Mouse (Mus musculus) kidney, embryonic 16.5 days (tissue): ENCODE data around the gene Lrrc75a. TPM values are rescaled to one million over a fixed set of nuclear protein-coding genes. Genes with fewer than 3 reads are reported as not detected.

Experiments
- ATAC-seq: fragments of 200-750 bp; cut with Nextera tagmentation; 2 replicates; pipeline ENCODE4 v1.8.0; 2017; ENCODE audit warnings: moderate TSS enrichment; ENCODE audit not compliant: low FRiP score, low TSS enrichment
- H3K27ac ChIP-seq: fragments of 300-500 bp; sonication (generic); 2 replicates; pipeline ENCODE4 v1.5.1; 2014; ENCODE audit warnings: low read length
- H3K27me3 ChIP-seq: fragments of 300-500 bp; sonication (generic); 2 replicates; pipeline ENCODE4 v1.6.1; 2014; ENCODE audit warnings: low read length, control low read depth, mixed read lengths; ENCODE audit not compliant: insufficient read depth
- H3K36me3 ChIP-seq: fragments of 300-500 bp; sonication (generic); 2 replicates; pipeline ENCODE4 v1.6.1; 2014; ENCODE audit warnings: low read length, control low read depth, mixed read lengths; ENCODE audit not compliant: insufficient read depth
- H3K4me1 ChIP-seq: fragments of 300-500 bp; sonication (generic); 2 replicates; pipeline ENCODE4 v1.6.1; 2014; ENCODE audit warnings: low read length, control low read depth, mixed read lengths; ENCODE audit not compliant: insufficient read depth
- H3K4me2 ChIP-seq: fragments of 300-500 bp; sonication (generic); replicated peaks from 2 replicates; pipeline ENCODE4 v1.6.1; 2014; ENCODE audit warnings: low read depth, low read length
- H3K4me3 ChIP-seq: fragments of 300-500 bp; sonication (generic); 2 replicates; pipeline ENCODE4 v1.5.1; 2014; ENCODE audit warnings: mild to moderate bottlenecking, low read length
- H3K9ac ChIP-seq: fragments of 300-500 bp; sonication (generic); replicated peaks from 2 replicates; pipeline ENCODE4 v1.6.1; 2014; ENCODE audit warnings: low read length
- H3K9me3 ChIP-seq: fragments of 300-500 bp; sonication (generic); 2 replicates; pipeline ENCODE4 v1.6.1; 2016; ENCODE audit warnings: low read length, control low read depth
- WGBS: fragments of 180-500 bp; shearing (Covaris S2); extraction: QIAGEN DNeasy Blood & Tissue Kit; methylation state at CpG from one replicate; pipeline ENCODE4 v1.1.7; 2014; 5-methylcytosine and 5-hydroxymethylcytosine counted together
- polyA plus RNA-seq: library from polyadenylated mRNA; unstranded; fragments of >200 nt; fragmentation: Nextera tagmentation; extraction: Ambion mirVana; gene quantifications from 2 replicates; pipeline ENCODE4 v1.2.1, GENCODE M21; 2015

Gene Lrrc75a
- polyA plus RNA-seq, 1 experiment from 2014 or later, result 15.6 TPM

- peak; percentile 1 for ATAC-seq
- Histone ChIP-seq H3K4me3 (peak overlapping the region; percentile 92), H3K27ac (peak overlapping the region; percentile 89), H3K27me3 (no peaks in the 10 kb centered on the region), H3K9me3 (no peaks in the 10 kb centered on the region), H3K9ac (peak overlapping the region; percentile 69), H3K4me1 (peaks cover 25% of the 10 kb centered on the region), H3K4me2 (peak overlapping the region; percentile 62), H3K36me3 (peaks cover 32% of the 10 kb centered on the region)
- 11% methylated on average over 17 of the region's 17 CpGs for WGBS
These were observed 46.3 kb downstream of the Lrrc75a start for GRCm38 (mm10) chr11:62601732-62602618.

DNA sequence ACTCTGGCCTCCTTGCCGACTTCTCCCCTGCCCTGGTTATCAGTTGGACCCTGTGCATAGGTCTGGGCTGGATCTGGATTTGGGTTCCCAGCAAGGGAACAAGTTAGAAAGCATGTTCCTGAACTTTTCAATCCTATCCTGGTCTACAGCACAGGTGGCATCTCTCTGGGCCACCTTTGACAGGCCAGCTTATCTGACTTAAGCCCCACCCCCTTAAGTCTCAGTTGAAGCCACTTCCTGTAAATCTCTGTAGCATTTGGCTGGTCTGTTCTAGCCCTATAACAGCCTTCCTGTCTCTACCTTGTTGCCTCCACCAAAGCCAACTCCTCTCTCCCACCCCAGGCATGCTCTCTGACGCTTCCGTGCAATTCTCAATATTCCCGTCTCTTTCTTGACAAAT is 49.8 kb downstream of the Lrrc75a start:
- H3K27me3 ChIP-seq, result no peaks in the 10 kb centered on the region
- no peak overlapping the region for H3K27ac ChIP-seq
- H3K9ac ChIP-seq, result no peak overlapping the region
- no peaks in the 10 kb centered on the region for H3K9me3 ChIP-seq
- no peak overlapping the region for H3K4me2 ChIP-seq
- H3K36me3 ChIP-seq, result no peaks in the 10 kb centered on the region
- 0 out of 2 replicates have a peak, but pooled peaks cover 4% of the 10 kb centered on the region for H3K4me1 ChIP-seq
- no peak for ATAC-seq
- no peak overlapping the region for H3K4me3 ChIP-seq
- 78% methylated on average over 4 of the region's 4 CpGs for WGBS

GRCm38 (mm10) chr11:62591904-62592575 is 56.3 kb downstream of the Lrrc75a start:
- Histone ChIP-seq H3K9me3 (no peaks in the 10 kb centered on the region), H3K36me3 (no peaks in the 10 kb centered on the region), H3K9ac (no peak overlapping the region), H3K4me3 (no peak overlapping the region), H3K27me3 (no peaks in the 10 kb centered on the region), H3K4me1 (peaks cover 4% of the 10 kb centered on the region; the same call in 1 of the 2 replicates), H3K27ac (no peak overlapping the region), H3K4me2 (no peak overlapping the region)
- no peak for ATAC-seq
- 66% methylated on average over 8 of the region's 8 CpGs for WGBS

GRCm38 (mm10) chr11:62591026-62591425 is 57.3 kb downstream of the Lrrc75a start:
- WGBS, result 87% methylated on average over 2 of the region's 2 CpGs
- H3K4me3 ChIP-seq, result no peak overlapping the region
- ATAC-seq, result no peak
- H3K27ac ChIP-seq, result no peak overlapping the region
- no peaks in the 10 kb centered on the region for H3K36me3 ChIP-seq
- peaks cover 4% of the 10 kb centered on the region; the same call in 1 of the 2 replicates for H3K4me1 ChIP-seq
- no peaks in the 10 kb centered on the region for H3K9me3 ChIP-seq
- H3K4me2 ChIP-seq, result no peak overlapping the region
- no peaks in the 10 kb centered on the region for H3K27me3 ChIP-seq
- no peak overlapping the region for H3K9ac ChIP-seq

- 78% methylated on average over 10 of the region's 10 CpGs for WGBS
- Histone ChIP-seq H3K9ac (no peak overlapping the region), H3K36me3 (no peaks in the 10 kb centered on the region), H3K27ac (no peak overlapping the region), H3K4me2 (no peak overlapping the region), H3K27me3 (no peaks in the 10 kb centered on the region), H3K4me1 (peaks cover 10% of the 10 kb centered on the region), H3K4me3 (no peak overlapping the region), H3K9me3 (no peaks in the 10 kb centered on the region)
- 0 out of 2 replicates have a peak, but pooled peaks have one; percentile 47 for ATAC-seq
These were observed 58.9 kb downstream of the Lrrc75a start for GRCm38 (mm10) chr11:62589391-62589790.

GRCm38 (mm10) chr11:62587034-62587433 is 61.3 kb downstream of the Lrrc75a start:
- Histone ChIP-seq H3K4me1 (peaks cover 10% of the 10 kb centered on the region), H3K27ac (no peak overlapping the region), H3K27me3 (no peaks in the 10 kb centered on the region), H3K9ac (no peak overlapping the region), H3K36me3 (no peaks in the 10 kb centered on the region), H3K4me2 (no peak overlapping the region), H3K9me3 (no peaks in the 10 kb centered on the region), H3K4me3 (no peak overlapping the region)
- WGBS, result 83% methylated on average over 5 of the region's 5 CpGs
- ATAC-seq, result no peak

- WGBS, result 47% methylated on average over 9 of the region's 9 CpGs
- Histone ChIP-seq H3K27me3 (no peaks in the 10 kb centered on the region), H3K4me1 (peaks cover 9% of the 10 kb centered on the region), H3K4me3 (no peak overlapping the region), H3K4me2 (no peak overlapping the region), H3K9ac (no peak overlapping the region), H3K27ac (no peak overlapping the region), H3K36me3 (no peaks in the 10 kb centered on the region), H3K9me3 (no peaks in the 10 kb centered on the region)
- ATAC-seq, result peak; percentile 54; the same call in 1 of the 2 replicates
These were observed 63.6 kb downstream of the Lrrc75a start for GRCm38 (mm10) chr11:62584671-62585206.

DNA sequence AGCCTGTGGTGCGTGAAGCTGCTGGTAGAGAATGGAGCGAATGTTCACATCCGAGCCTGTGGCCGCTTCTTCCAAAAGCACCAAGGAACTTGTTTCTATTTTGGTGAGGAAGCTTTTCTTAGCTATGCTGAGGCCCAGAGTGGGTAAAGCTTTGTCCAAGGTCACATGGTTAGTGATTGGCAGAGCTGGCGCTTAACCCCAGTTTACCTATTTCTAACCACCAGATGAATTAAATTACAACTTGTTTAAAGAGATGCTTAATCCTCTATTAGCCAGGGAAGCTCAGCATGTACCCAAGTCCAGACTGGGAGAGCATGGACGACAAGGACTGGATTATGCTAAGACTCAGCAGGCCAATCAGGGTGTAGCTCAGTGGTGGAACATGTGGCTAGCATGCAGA is 65.3 kb downstream of the Lrrc75a start:
- Histone ChIP-seq H3K27me3 (no peaks in the 10 kb centered on the region), H3K9ac (no peak overlapping the region), H3K4me1 (peaks cover 6% of the 10 kb centered on the region; the same call in 1 of the 2 replicates), H3K9me3 (no peaks in the 10 kb centered on the region), H3K4me3 (no peak overlapping the region), H3K36me3 (no peaks in the 10 kb centered on the region), H3K4me2 (no peak overlapping the region), H3K27ac (no peak overlapping the region)
- ATAC-seq, result no peak
- WGBS, result 66% methylated on average over 6 of the region's 6 CpGs

DNA sequence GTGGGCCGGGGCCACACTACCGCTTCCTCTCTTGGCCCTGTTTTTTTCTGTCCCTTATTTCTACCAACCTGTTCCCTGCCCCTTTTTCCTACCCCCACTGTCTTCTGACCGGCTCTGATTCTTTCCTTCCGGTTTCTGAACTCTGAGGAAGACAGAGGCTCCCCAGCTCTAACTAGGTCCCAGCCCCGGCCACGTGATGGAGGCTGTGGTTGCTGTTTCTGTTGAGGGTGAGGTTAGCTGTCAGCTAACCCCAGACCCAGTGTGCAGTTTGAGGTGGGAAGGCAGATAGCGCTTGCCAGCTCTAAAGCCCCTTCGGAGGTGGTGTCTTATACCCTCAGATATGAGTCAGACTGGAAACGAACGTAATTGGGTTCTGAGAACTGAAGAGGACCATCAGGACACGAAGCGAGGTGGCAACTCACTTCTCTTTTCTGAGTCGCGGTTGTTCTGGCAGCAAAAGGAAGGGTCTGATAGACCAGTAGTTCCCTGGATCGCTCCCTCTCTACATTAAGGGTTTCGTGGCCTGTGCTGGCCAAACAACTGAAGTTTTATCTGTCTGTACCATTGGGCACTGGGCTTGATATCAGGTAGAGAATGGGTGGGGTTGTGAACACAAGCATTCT is 71.7 kb downstream of the Lrrc75a start:
- peak overlapping the region; percentile 99 for H3K4me2 ChIP-seq
- H3K36me3 ChIP-seq, result no peaks in the 10 kb centered on the region
- peak overlapping the region; percentile 65 for H3K4me3 ChIP-seq
- H3K27me3 ChIP-seq, result peaks cover 4% of the 10 kb centered on the region
- no peak for ATAC-seq
- peaks cover 10% of the 10 kb centered on the region; the same call in 1 of the 2 replicates for H3K4me1 ChIP-seq
- 0 out of 2 replicates have a peak, but pooled peaks cover 2% of the 10 kb centered on the region for H3K9me3 ChIP-seq
- H3K27ac ChIP-seq, result no peak overlapping the region
- WGBS, result 69% methylated on average over 16 of the region's 16 CpGs
- H3K9ac ChIP-seq, result no peak overlapping the region
